Mouse (Mus musculus) forebrain, embryonic 16.5 days (tissue): ENCODE data around the gene Ufsp1. TPM values are rescaled to one million over a fixed set of nuclear protein-coding genes. Genes with fewer than 3 reads are reported as not detected.
A peak's percentile ranks its signal among the peaks of the same experiment; 100 is the strongest.

Experiments
- ATAC-seq: fragments of 200-750 bp; cut with Nextera tagmentation; 2 replicates; pipeline ENCODE4 v1.8.0; 2017; ENCODE audit warnings: mild to moderate bottlenecking, moderate library complexity
- H3K27ac ChIP-seq: fragments of 300-500 bp; sonication (generic); 2 replicates; pipeline ENCODE4 v1.5.1; 2014; ENCODE audit warnings: low read length, control low read depth
- H3K27me3 ChIP-seq: fragments of 300-500 bp; sonication (generic); replicated peaks from 2 replicates; pipeline ENCODE4 v1.6.1; 2014; ENCODE audit warnings: low read length; ENCODE audit not compliant: control insufficient read depth, insufficient read depth
- H3K36me3 ChIP-seq: fragments of 300-500 bp; sonication (generic); 2 replicates; pipeline ENCODE4 v1.6.1; 2014; ENCODE audit not compliant: control insufficient read depth, insufficient read depth
- H3K4me1 ChIP-seq: fragments of 300-500 bp; sonication (generic); replicated peaks from 2 replicates; pipeline ENCODE4 v1.6.1; 2014; ENCODE audit warnings: low read length; ENCODE audit not compliant: control insufficient read depth, insufficient read depth
- H3K4me2 ChIP-seq: fragments of 300-500 bp; sonication (generic); 2 replicates; pipeline ENCODE4 v1.6.1; 2014; ENCODE audit warnings: mild to moderate bottlenecking, low read length, control low read depth
- H3K4me3 ChIP-seq: fragments of 300-500 bp; sonication (generic); replicated peaks from 2 replicates; pipeline ENCODE4 v1.5.1; 2014; ENCODE audit warnings: mild to moderate bottlenecking, low read length, control low read depth
- H3K9ac ChIP-seq: fragments of 300-500 bp; sonication (generic); replicated peaks from 2 replicates; pipeline ENCODE4 v1.6.1; 2014; ENCODE audit warnings: low read depth, low read length, control low read depth
- H3K9me3 ChIP-seq: fragments of 300-500 bp; sonication (generic); 2 replicates; pipeline ENCODE4 v1.6.1; 2016; ENCODE audit warnings: low read length; ENCODE audit not compliant: control insufficient read depth
- WGBS: fragments of 180-500 bp; shearing (Covaris S2); extraction: QIAGEN DNeasy Blood & Tissue Kit; methylation state at CpG from one replicate; pipeline ENCODE4 v1.1.7; 2014; 5-methylcytosine and 5-hydroxymethylcytosine counted together
- microRNA-seq: library from miRNA; unstranded; fragments of <30 nt; microRNA quantifications from one replicate; pipeline ENCODE4, GENCODE M21; 2017
- polyA plus RNA-seq: library from polyadenylated mRNA; unstranded; fragments of >200 nt; fragmentation: Nextera tagmentation; extraction: Ambion mirVana; gene quantifications from 2 replicates; pipeline ENCODE4 v1.2.1, GENCODE M21; 2015

Gene Ufsp1
- polyA plus RNA-seq, 1 experiment from 2014 or later: 8.9 TPM

DNA sequence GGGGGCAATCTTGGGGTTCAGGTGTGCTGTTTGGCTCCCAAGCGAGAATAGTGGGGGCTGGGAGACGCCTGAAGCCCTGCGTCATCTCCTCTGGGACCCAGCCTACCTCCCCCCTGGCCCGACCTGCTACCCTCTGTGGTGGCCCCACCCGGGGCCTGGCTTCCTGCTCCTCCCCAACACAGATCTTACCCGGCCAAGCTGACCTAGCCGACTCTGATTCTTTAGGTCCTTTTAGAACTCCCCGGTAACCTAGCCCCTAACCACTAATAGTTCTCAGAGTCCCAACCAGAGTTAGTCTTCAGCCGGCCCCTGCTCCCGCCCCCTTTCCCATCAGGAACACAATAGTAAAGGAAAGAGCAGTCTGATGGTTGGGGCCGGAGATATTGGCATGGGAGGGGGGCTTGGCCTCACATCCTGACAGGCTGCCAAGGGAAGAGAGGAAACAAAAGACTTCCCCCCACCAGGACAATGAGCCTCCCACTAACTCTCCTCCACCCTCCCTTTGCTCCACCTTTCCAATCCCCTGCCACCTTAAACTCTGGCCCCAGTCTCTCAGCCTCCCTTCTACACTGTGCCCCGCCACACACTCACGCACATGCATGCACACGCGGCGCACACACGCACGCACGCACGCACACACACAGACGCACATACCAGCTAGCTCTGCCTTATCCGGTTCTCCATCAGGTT is 45.0 kb downstream of the Ufsp1 start:
- peak; percentile 54 for ATAC-seq
- Histone ChIP-seq H3K9ac (peak overlapping the region; percentile 63), H3K4me3 (peak overlapping the region; percentile 49), H3K9me3 (no peaks in the 10 kb centered on the region), H3K36me3 (no peaks in the 10 kb centered on the region), H3K4me2 (peak overlapping the region; percentile 92), H3K27me3 (no peaks in the 10 kb centered on the region), H3K27ac (peak overlapping the region; percentile 68), H3K4me1 (peaks cover 14% of the 10 kb centered on the region)
- WGBS: 4% methylated on average over 22 of the region's 22 CpGs

DNA sequence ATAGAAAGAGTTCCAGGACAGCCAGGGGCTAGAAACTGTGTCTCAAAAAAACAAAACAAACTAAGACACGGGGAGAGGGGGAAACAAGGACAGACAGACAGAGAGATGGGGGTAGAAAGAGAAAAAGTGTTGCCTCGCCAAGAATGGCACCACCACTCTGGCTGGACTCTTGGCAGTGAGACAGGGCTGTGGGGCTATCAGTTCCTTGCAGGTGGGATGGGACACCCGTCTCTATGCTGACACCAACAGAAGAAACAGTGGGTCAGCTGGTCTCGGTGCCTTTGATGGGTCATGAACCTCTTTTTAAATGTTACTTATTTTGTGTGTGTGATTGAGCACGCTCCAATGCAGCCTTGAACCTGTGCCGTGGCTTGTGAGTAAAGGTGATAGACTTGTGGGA is 45.8 kb downstream of the Ufsp1 start:
- no peaks in the 10 kb centered on the region for H3K9me3 ChIP-seq
- H3K27ac ChIP-seq: no peak overlapping the region
- peak overlapping the region; percentile 92 for H3K4me2 ChIP-seq
- no peak for ATAC-seq
- peaks cover 14% of the 10 kb centered on the region for H3K4me1 ChIP-seq
- H3K27me3 ChIP-seq: no peaks in the 10 kb centered on the region
- no peak overlapping the region for H3K4me3 ChIP-seq
- H3K9ac ChIP-seq: no peak overlapping the region
- no peaks in the 10 kb centered on the region for H3K36me3 ChIP-seq
- 68% methylated on average over 6 of the region's 6 CpGs for WGBS

DNA sequence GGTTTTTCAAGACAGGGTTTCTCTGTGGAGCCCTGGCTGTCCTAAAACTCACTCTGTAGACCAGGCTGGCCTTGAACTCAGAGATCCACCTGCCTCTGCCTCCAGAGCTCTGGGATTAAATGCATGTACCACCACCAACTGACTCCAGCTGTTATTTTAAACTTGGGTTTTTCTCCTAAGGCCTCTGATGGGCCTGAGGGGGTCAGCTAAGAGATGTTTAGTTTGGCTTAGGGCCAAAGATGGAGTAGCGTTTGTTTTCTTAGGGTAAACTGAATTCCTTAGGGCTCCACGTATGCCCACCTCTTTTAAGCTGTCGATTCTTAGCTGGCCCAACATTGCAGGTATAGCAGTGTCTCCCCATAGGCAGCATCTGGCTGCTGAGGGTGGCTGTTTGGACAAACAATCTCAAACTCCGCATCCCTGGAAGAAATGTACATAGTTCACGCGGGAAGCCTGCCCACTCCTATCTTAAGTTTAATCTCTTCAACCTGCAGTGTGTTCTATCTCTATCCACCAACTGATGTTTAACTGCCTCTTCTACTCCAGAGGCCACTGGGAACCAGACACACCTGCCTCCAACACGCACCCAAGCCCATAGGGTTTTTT is 48.1 kb downstream of the Ufsp1 start:
- peaks cover 14% of the 10 kb centered on the region for H3K4me1 ChIP-seq
- H3K27ac ChIP-seq: no peak overlapping the region
- H3K36me3 ChIP-seq: no peaks in the 10 kb centered on the region
- no peak overlapping the region for H3K4me2 ChIP-seq
- no peak overlapping the region for H3K4me3 ChIP-seq
- 79% methylated on average over 7 of the region's 7 CpGs for WGBS
- no peaks in the 10 kb centered on the region for H3K9me3 ChIP-seq
- no peak for ATAC-seq
- H3K9ac ChIP-seq: no peak overlapping the region
- no peaks in the 10 kb centered on the region for H3K27me3 ChIP-seq

DNA sequence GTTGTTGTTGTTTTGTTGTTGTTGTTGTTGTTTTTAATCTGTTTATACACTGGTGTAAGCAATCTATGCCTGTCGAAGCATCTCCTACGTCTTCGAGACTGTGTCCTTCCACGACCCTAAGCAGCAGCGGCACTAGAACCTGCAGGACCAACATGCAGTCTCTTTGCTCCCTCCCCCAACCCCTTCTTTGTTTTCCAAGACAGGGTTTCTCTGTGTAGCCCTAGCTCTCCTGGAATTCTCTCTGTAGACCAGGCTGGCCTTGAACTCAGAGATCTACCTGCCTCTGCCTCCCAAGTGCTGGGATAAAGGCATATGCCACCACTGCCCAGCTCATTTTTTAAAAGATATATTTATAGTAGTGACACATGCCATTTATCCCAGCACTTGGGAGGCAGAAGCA is 49.0 kb downstream of the Ufsp1 start:
- no peak overlapping the region for H3K9ac ChIP-seq
- H3K9me3 ChIP-seq: no peaks in the 10 kb centered on the region
- no peak overlapping the region for H3K4me2 ChIP-seq
- 94% methylated on average over 5 of the region's 5 CpGs for WGBS
- no peak for ATAC-seq
- H3K4me3 ChIP-seq: no peak overlapping the region
- H3K27me3 ChIP-seq: no peaks in the 10 kb centered on the region
- no peak overlapping the region for H3K27ac ChIP-seq
- H3K36me3 ChIP-seq: no peaks in the 10 kb centered on the region
- peaks cover 17% of the 10 kb centered on the region for H3K4me1 ChIP-seq

DNA sequence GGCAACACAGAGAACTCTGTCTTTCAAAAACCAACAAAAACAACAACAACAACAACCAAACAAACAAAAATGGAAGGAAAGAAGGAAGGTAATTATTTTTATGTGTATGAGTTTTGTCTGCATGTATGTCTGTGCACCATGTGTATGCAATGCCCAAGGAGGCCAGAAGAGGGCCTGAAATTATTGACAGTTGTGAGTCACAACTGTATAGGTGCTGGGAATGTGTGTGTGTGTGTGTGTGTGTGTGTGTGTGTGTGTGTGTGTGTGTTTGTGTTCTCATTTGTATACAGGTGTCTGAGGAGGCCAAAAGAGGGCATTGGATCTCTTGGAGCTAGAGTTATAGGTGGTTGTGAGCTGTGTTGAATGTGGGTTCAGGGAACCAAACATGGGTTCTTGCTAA is 49.4 kb downstream of the Ufsp1 start:
- H3K4me3 ChIP-seq: no peak overlapping the region
- H3K27ac ChIP-seq: no peak overlapping the region
- no peaks in the 10 kb centered on the region for H3K27me3 ChIP-seq
- H3K9ac ChIP-seq: no peak overlapping the region
- peaks cover 18% of the 10 kb centered on the region for H3K4me1 ChIP-seq
- no peak for ATAC-seq
- H3K4me2 ChIP-seq: no peak overlapping the region
- no peaks in the 10 kb centered on the region for H3K36me3 ChIP-seq
- no peaks in the 10 kb centered on the region for H3K9me3 ChIP-seq

Small RNA genes lying within 50 kb of the gene (microRNA-seq; reads per million reads assigned to microRNA genes)
- gene Mir7036: not detected
- not detected for gene Mir8116

Other genes with a start within 250 kb of the Ufsp1 start
- gene Ap1s1, start 248.5 kb upstream of the Ufsp1 start, polyA plus RNA-seq: 252 and 272 TPM in 2 replicates
- 0.11 and 0.15 TPM in 2 replicates for gene Serpine1, start 222.4 kb upstream of the Ufsp1 start, polyA plus RNA-seq
- gene Trim56, start 178.4 kb upstream of the Ufsp1 start, polyA plus RNA-seq: 2.6 and 3.5 TPM in 2 replicates
- gene Muc3, start 145.3 kb upstream of the Ufsp1 start, polyA plus RNA-seq: not detected in 2 replicates
- 0.17 TPM in 1 of 2 replicates, not detected in the other for gene Muc3a, start 82.2 kb upstream of the Ufsp1 start, polyA plus RNA-seq
- gene Ache, start 7.1 kb upstream of the Ufsp1 start, polyA plus RNA-seq: 10.2 and 17.2 TPM in 2 replicates
- gene Srrt, start 13.0 kb downstream of the Ufsp1 start, polyA plus RNA-seq: 119 and 125 TPM in 2 replicates
- gene Trip6, start 19.8 kb downstream of the Ufsp1 start, polyA plus RNA-seq: 17.0 and 17.9 TPM in 2 replicates
- 17.7 and 26.0 TPM in 2 replicates for gene Slc12a9, start 39.0 kb downstream of the Ufsp1 start, polyA plus RNA-seq
- gene Ephb4, start 55.5 kb downstream of the Ufsp1 start, polyA plus RNA-seq: 6.1 and 8.1 TPM in 2 replicates
- gene Zan, start 182.4 kb downstream of the Ufsp1 start, polyA plus RNA-seq: 0.05 and 0.15 TPM in 2 replicates
- 66.8 and 74.7 TPM in 2 replicates for gene Pop7, start 207.9 kb downstream of the Ufsp1 start, polyA plus RNA-seq
- 16.5 and 20.2 TPM in 2 replicates for gene Gigyf1, start 223.9 kb downstream of the Ufsp1 start, polyA plus RNA-seq
- not detected in 2 replicates for gene Epo, start 238.6 kb downstream of the Ufsp1 start, polyA plus RNA-seq
- gene Gnb2, start 238.9 kb downstream of the Ufsp1 start, polyA plus RNA-seq: 498 and 517 TPM in 2 replicates